7 mouse cellular contexts compared by ENCODE assay signal in the genomic region with DNA sequence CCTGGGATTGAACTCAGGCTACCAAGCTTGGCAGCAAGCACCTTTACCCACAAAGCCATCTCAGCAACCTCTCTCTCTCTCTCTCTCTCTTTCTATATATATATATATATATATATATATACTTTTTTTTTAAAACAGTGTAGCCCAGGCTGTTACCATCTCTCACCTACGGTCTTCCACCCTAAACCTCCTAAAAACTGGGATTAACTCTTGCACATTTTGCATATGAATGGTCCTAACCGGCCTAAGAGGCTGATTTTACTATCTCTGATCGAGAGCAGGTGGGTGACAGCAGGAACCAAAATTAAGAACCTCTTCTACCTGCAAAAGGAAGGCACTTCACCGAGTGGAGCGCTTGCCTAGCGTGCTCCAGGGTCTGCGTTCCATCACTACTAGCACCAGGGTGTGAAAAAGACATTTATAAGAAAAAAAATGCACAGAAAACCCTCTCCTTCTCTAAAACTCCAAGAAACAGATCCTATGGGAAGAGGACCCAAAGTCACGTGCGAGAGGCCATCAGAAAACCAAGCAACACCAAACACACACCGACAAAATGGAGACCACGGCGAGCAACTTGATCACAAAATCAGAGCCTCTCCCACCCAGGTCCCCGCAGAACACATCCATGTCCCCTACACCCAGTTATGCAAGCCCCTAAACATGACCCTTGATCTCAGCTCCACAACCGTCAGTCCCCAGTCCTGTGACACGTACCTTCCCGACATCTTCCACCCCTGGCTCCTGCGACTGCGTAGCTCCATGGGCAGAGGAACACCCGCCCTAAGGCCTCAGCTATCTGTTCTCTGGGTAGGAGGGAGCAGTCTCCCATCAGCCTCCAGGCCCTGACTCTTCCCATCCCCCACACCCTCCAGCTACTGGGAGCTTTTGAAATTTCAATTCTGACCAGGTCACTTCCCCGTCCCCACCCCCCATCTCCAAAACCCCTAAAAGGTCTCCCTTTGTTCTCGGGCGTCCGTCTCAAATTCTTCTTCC. TPM values are rescaled to one million over a fixed set of nuclear protein-coding genes. Genes with fewer than 3 reads are reported as not detected.
DNase-seq lines count a peak whose midpoint lies in the region; ATAC-seq and TF ChIP-seq lines count a peak whose summit lies in the region.

A gene (minus strand): TSS at position 815 of the 993 bp plus-strand sequence.

- H3K27ac ChIP-seq in limb, embryonic 12.5 days = peak within 1 kb of the TSS; percentile 94
- no peak within 1 kb of the TSS for H3K27ac ChIP-seq in neural tube, embryonic 14.5 days (ENCODE audit: low read depth, low read length)

- H3K27me3 ChIP-seq in E14TG2a.4 (ENCODE audit: insufficient read depth, low read length) = peaks cover 19% of the 10 kb centered on the region
- H3K27me3 ChIP-seq in G1E (ENCODE audit: insufficient read depth, low read length) = peaks cover 10% of the 10 kb centered on the region
- H3K27me3 ChIP-seq in limb, embryonic 12.5 days = no peaks in the 10 kb centered on the region
- no peaks in the 10 kb centered on the region for H3K27me3 ChIP-seq in neural tube, embryonic 14.5 days (ENCODE audit: control insufficient read depth, insufficient read depth, low read length)

- no peaks in the 10 kb centered on the region for H3K9me3 ChIP-seq in E14TG2a.4 (ENCODE audit: low read length)
- no peaks in the 10 kb centered on the region for H3K9me3 ChIP-seq in G1E (replicated peaks)
- no peaks in the 10 kb centered on the region for H3K9me3 ChIP-seq in limb, embryonic 12.5 days
- no peaks in the 10 kb centered on the region for H3K9me3 ChIP-seq in neural tube, embryonic 14.5 days (ENCODE audit: control insufficient read depth, low read length)

- peaks cover 81% of the 10 kb centered on the region for H3K4me1 ChIP-seq in E14TG2a.4 (replicated peaks; ENCODE audit: low read depth, low read length)
- peaks cover 47% of the 10 kb centered on the region for H3K4me1 ChIP-seq in G1E (ENCODE audit: insufficient read depth, low read depth, low read length)
- H3K4me1 ChIP-seq in limb, embryonic 12.5 days (replicated peaks) = peaks cover 45% of the 10 kb centered on the region
- peaks cover 7% of the 10 kb centered on the region for H3K4me1 ChIP-seq in neural tube, embryonic 14.5 days (ENCODE audit: control insufficient read depth, insufficient read depth, low read length)

- H3K9ac ChIP-seq in limb, embryonic 12.5 days (replicated peaks) = 0 out of 2 replicates have a peak within 1 kb of the TSS, but pooled peaks have one; percentile 1
- no peak within 1 kb of the TSS for H3K9ac ChIP-seq in neural tube, embryonic 14.5 days (replicated peaks; ENCODE audit: low read depth, low read length)

- no peak for TF ChIP-seq CTCF in E14TG2a.4 (conservative IDR thresholded peaks at IDR 0.05; ENCODE audit: low read length)
- TF ChIP-seq CTCF in G1E (IDR thresholded peaks at IDR 0.05; ENCODE audit: low read depth, low read length) = no peak

- intact Hi-C loops in heart, postnatal 14 days (cut with DNase I) = no loop called here

- no peak for ATAC-seq in G1E (ENCODE audit: extremely low read depth, insufficient number of reproducible peaks, low FRiP score, poor library complexity, severe bottlenecking)
- no peak for ATAC-seq in erythroblast, adult 5-6 weeks (replicated peaks; ENCODE audit: low FRiP score, poor library complexity, severe bottlenecking)
- no peak for ATAC-seq in limb, embryonic 12.5 days (ENCODE audit: insufficient number of reproducible peaks, insufficient read depth, low FRiP score, low TSS enrichment, low read depth)
- ATAC-seq in neural tube, embryonic 14.5 days (ENCODE audit: low read depth) = no peak

- peak within 1 kb of the TSS; percentile 80 for H3K4me3 ChIP-seq in E14TG2a.4 (replicated peaks; ENCODE audit: low read length)
- H3K4me3 ChIP-seq in G1E (ENCODE audit: low read depth, low read length) = no peak within 1 kb of the TSS
- no peak within 1 kb of the TSS for H3K4me3 ChIP-seq in limb, embryonic 12.5 days (replicated peaks)
- no peak within 1 kb of the TSS for H3K4me3 ChIP-seq in neural tube, embryonic 14.5 days (ENCODE audit: low read depth, low read length)

- 32% methylated on average over 23 of the region's 23 CpGs for WGBS in limb, embryonic 12.5 days
- WGBS in neural tube, embryonic 14.5 days = 28% methylated on average over 23 of the region's 23 CpGs

- no peak for DNase-seq in G1E (ENCODE audit: low spot score)
- no peak for DNase-seq in heart, postnatal 14 days
- no peak for DNase-seq in right cerebral cortex, adult 18-20 months

- H3K4me2 ChIP-seq in limb, embryonic 12.5 days = peak within 1 kb of the TSS; percentile 29
- no peak within 1 kb of the TSS for H3K4me2 ChIP-seq in neural tube, embryonic 14.5 days (ENCODE audit: low read depth, low read length)

- peaks cover 7% of the 10 kb centered on the region; the same call in 1 of the 2 replicates for H3K36me3 ChIP-seq in E14TG2a.4 (ENCODE audit: insufficient read depth, low read length)
- no peaks in the 10 kb centered on the region for H3K36me3 ChIP-seq in G1E (replicated peaks)
- H3K36me3 ChIP-seq in limb, embryonic 12.5 days = no peaks in the 10 kb centered on the region
- H3K36me3 ChIP-seq in neural tube, embryonic 14.5 days (ENCODE audit: control insufficient read depth, insufficient read depth, low read length) = no peaks in the 10 kb centered on the region

RNA-seq across cellular contexts. Expression of the gene that starts here (rescaled TPM):
- total RNA-seq in G1E (2014; fragmentation: Nextera tagmentation) = 144 and 153 TPM in 2 replicates
- total RNA-seq in G1E (2017) = 42.5 and 54.5 TPM in 2 replicates
- polyA plus RNA-seq in G1E (2012) = 69.5 and 82.4 TPM in 2 replicates
- total RNA-seq in erythroblast, adult 5-6 weeks (2015; ENCODE audit: low replicate concordance) = 60.1 and 81.1 TPM in 2 replicates
- 83.9 and 95.3 TPM in 2 replicates for total RNA-seq in erythroblast, adult 5-6 weeks (2017; ENCODE audit: low replicate concordance)
- 10 to 100 TPM; 52.0 to 52.5 TPM for total RNA-seq in heart, postnatal 14 days (2021)
- 55.3 and 57.0 TPM in 2 replicates for polyA plus RNA-seq in limb, embryonic 12.5 days (2016; fragmentation: Nextera tagmentation; extraction: Ambion mirVana)
- 63.4 and 69.3 TPM in 2 replicates for polyA plus RNA-seq in neural tube, embryonic 14.5 days (2014; fragmentation: Nextera tagmentation; extraction: Ambion mirVana)
